In the genomic region with DNA sequence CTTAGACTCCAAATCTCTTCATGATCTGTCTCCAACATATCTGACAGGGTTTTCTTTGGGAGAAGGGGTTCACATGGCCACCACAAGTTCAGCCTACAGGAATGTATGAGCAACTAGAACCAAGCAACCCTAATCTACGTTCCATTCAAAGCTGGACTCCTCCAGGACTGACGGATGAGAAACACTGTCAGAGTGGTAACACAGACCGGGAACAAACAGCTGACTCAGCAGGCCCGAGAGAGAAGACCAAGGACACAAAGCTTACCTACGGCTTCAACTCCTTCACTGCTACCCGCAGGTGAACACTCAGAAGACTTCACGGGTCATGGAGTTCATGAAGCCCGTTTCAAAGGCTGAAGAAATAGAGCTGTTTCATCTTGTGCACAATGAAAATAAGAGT, we compare ENCODE assay signal across 10 mouse cellular contexts. TPM values are rescaled to one million over a fixed set of nuclear protein-coding genes. Genes with fewer than 3 reads are reported as not detected.
DNase-seq lines count a peak whose midpoint lies in the region; ATAC-seq lines count a peak whose summit lies in the region.
"Had no signal": no experiment of that assay in that cellular context is flagged by ENCODE, and none has a peak within 500 bp of the region (broad histone marks: within the 10 kb centered on the region; RNA-seq: fewer than 3 reads in every experiment).

No protein-coding gene starts in this region.

- no peak for ATAC-seq in lung, embryonic 16.5 days (ENCODE audit: low read depth)
- ATAC-seq in hindbrain, embryonic 16.5 days: no peak
- ATAC-seq in neural tube, embryonic 13.5 days (ENCODE audit: low read depth): no peak
- ATAC-seq: lung, postnatal 0 days had no signal

- WGBS in lung, embryonic 16.5 days: 54% methylated on average over 8 of the region's 8 CpGs
- WGBS in hindbrain, embryonic 16.5 days: 38% methylated on average over 8 of the region's 8 CpGs
- WGBS in neural tube, embryonic 13.5 days: 47% methylated on average over 8 of the region's 8 CpGs

- H3K27me3 ChIP-seq in lung, embryonic 16.5 days (ENCODE audit: control insufficient read depth, insufficient read depth, low read depth, low read length): no peaks in the 10 kb centered on the region
- no peaks in the 10 kb centered on the region for H3K27me3 ChIP-seq in hindbrain, embryonic 16.5 days (replicated peaks; ENCODE audit: control insufficient read depth, insufficient read depth, low read length)
- H3K27me3 ChIP-seq in neural tube, embryonic 13.5 days: no peaks in the 10 kb centered on the region

- H3K9ac ChIP-seq in lung, embryonic 16.5 days (ENCODE audit: low read length): no peak overlapping the region
- peak overlapping the region; percentile 31; the same call in 1 of the 2 replicates for H3K9ac ChIP-seq in hindbrain, embryonic 16.5 days (ENCODE audit: low read depth, low read length)
- H3K9ac ChIP-seq in neural tube, embryonic 13.5 days: no peak overlapping the region

- no peaks in the 10 kb centered on the region for H3K9me3 ChIP-seq in lung, embryonic 16.5 days (ENCODE audit: control insufficient read depth, low read length)
- no peaks in the 10 kb centered on the region for H3K9me3 ChIP-seq in hindbrain, embryonic 16.5 days (ENCODE audit: control insufficient read depth, low read length)
- no peaks in the 10 kb centered on the region for H3K9me3 ChIP-seq in neural tube, embryonic 13.5 days

- no peak overlapping the region for H3K4me3 ChIP-seq in lung, embryonic 16.5 days (ENCODE audit: low read length)
- no peak overlapping the region for H3K4me3 ChIP-seq in hindbrain, embryonic 16.5 days (ENCODE audit: low read length)
- no peak overlapping the region for H3K4me3 ChIP-seq in neural tube, embryonic 13.5 days

- no peaks in the 10 kb centered on the region for H3K36me3 ChIP-seq in lung, embryonic 16.5 days (ENCODE audit: control insufficient read depth, insufficient read depth, low read length)
- H3K36me3 ChIP-seq in hindbrain, embryonic 16.5 days (ENCODE audit: control insufficient read depth, insufficient read depth, low read length): no peaks in the 10 kb centered on the region
- H3K36me3 ChIP-seq in neural tube, embryonic 13.5 days: no peaks in the 10 kb centered on the region

- H3K4me1 ChIP-seq in lung, embryonic 16.5 days (replicated peaks; ENCODE audit: control insufficient read depth, insufficient read depth, low read length): peaks cover 38% of the 10 kb centered on the region
- H3K4me1 ChIP-seq in hindbrain, embryonic 16.5 days (ENCODE audit: control insufficient read depth, insufficient read depth, low read depth, low read length): peaks cover 37% of the 10 kb centered on the region
- H3K4me1 ChIP-seq in neural tube, embryonic 13.5 days (replicated peaks): peaks cover 81% of the 10 kb centered on the region

- no peak overlapping the region for H3K27ac ChIP-seq in lung, embryonic 16.5 days (ENCODE audit: low read length)
- H3K27ac ChIP-seq in hindbrain, embryonic 16.5 days (ENCODE audit: low read depth, low read length): no peak overlapping the region; the same call in 1 of the 2 replicates
- H3K27ac ChIP-seq in neural tube, embryonic 13.5 days (replicated peaks): no peak overlapping the region

- DNase-seq in cerebellum, postnatal 36 days: peak; percentile 16 to 34
- DNase-seq in cerebellum, adult 11 months: no peak
- DNase-seq in lung, postnatal 25 days (ENCODE audit: low spot score): no peak
- no peak for DNase-seq in frontal cortex, postnatal 10 days (ENCODE audit: low spot score in 2 of 2)
- DNase-seq in cerebellum, adult 11-12 months: no peak
- DNase-seq: heart, postnatal 36 days had no signal

- 0 out of 2 replicates have a peak overlapping the region, but pooled peaks have one; percentile 13 for H3K4me2 ChIP-seq in lung, embryonic 16.5 days (ENCODE audit: low read depth, low read length)
- peak overlapping the region; percentile 45 for H3K4me2 ChIP-seq in hindbrain, embryonic 16.5 days (ENCODE audit: low read length)
- H3K4me2 ChIP-seq in neural tube, embryonic 13.5 days: peak overlapping the region; percentile 42

RNA-seq across cellular contexts. Expression of gene Boc, which starts 4.8 kb away (rescaled TPM):
- polyA plus RNA-seq in lung, embryonic 16.5 days (2015; fragmentation: Nextera tagmentation; extraction: Ambion mirVana): 29.7 and 32.0 TPM in 2 replicates
- polyA plus RNA-seq in hindbrain, embryonic 16.5 days (2015; fragmentation: Nextera tagmentation; extraction: Ambion mirVana): 12.1 and 16.4 TPM in 2 replicates
- 11.5 and 14.4 TPM in 2 replicates for polyA plus RNA-seq in neural tube, embryonic 13.5 days (2015; fragmentation: Nextera tagmentation; extraction: Ambion mirVana)

Comparison
In these comparisons a context has a peak if more than half of its experiments do, and no peak if none do; other contexts are left out.
1. DNase-seq: peak in cerebellum, postnatal 36 days (2 of 2); none in cerebellum, adult 11 months (single experiment), lung, postnatal 25 days (single experiment), frontal cortex, postnatal 10 days (0 of 2) and cerebellum, adult 11-12 months (single experiment).
2. Peak in every context shown above with its lines, with median percentiles within 50 percentile points of each other: H3K4me2 ChIP-seq.